Mouse (Mus musculus) heart, adult 2 months (tissue): Measurements from ENCODE around the gene Gm42742. TPM values are rescaled to one million over a fixed set of nuclear protein-coding genes. Genes with fewer than 3 reads are reported as not detected.

Source experiments
- DNase-seq, 2 experiments: peaks; one replicate each; pipeline ENCODE4 v3.0.0; 2021
- H3K27ac ChIP-seq: fragments of 200-600 bp; 2 replicates; pipeline ENCODE4 v1.8.1; 2022
- H3K27me3 ChIP-seq: fragments of 200-500 bp; 2 replicates; pipeline ENCODE4 v1.6.1; 2012; ENCODE audit warnings: mild to moderate bottlenecking, low read length, inconsistent platforms, mixed read lengths; ENCODE audit not compliant: control insufficient read depth, insufficient read depth
- H3K36me3 ChIP-seq: fragments of 200-500 bp; 2 replicates; pipeline ENCODE4 v1.6.1; 2012; ENCODE audit warnings: low read length, inconsistent platforms; ENCODE audit not compliant: control insufficient read depth, insufficient read depth
- H3K4me1 ChIP-seq: fragments of 200-500 bp; 2 replicates; pipeline ENCODE4 v1.6.1; 2011; ENCODE audit warnings: low read length; ENCODE audit not compliant: control insufficient read depth, insufficient read depth
- H3K4me3 ChIP-seq: fragments of 200-600 bp; 2 replicates; pipeline ENCODE4 v1.8.1; 2022
- H3K79me2 ChIP-seq: fragments of 200-500 bp; replicated peaks from 2 replicates; pipeline ENCODE4 v1.6.1; 2012; ENCODE audit warnings: mild to moderate bottlenecking, inconsistent platforms, low read length, moderate library complexity, mixed read lengths; ENCODE audit not compliant: control insufficient read depth, insufficient read depth
- H3K9ac ChIP-seq: fragments of 200-500 bp; 2 replicates; pipeline ENCODE4 v1.6.1; 2012; ENCODE audit warnings: low read depth, mild to moderate bottlenecking, control low read depth, inconsistent platforms, low read length, mixed read lengths
- CTCF ChIP-seq: fragments of 200-600 bp; IDR thresholded peaks from 2 replicates; pipeline ENCODE4 v1.8.1; 2022; ENCODE audit warnings: antibody characterized with exemption, mild to moderate bottlenecking, moderate library complexity
- EP300 ChIP-seq: fragments of 200-500 bp; IDR thresholded peaks from 2 replicates; pipeline ENCODE4 v1.6.1; 2011; ENCODE audit warnings: low read depth, low read length, control low read depth; ENCODE audit not compliant: insufficient read depth
- POLR2A ChIP-seq: fragments of 200-500 bp; IDR thresholded peaks from 2 replicates; pipeline ENCODE4 v1.6.1; 2011; ENCODE audit warnings: mild to moderate bottlenecking, low read depth, low read length, control low read depth; ENCODE audit not compliant: insufficient read depth
- WGBS: fragments of 180-500 bp; shearing (Covaris S2); methylation state at CpG from one replicate; pipeline ENCODE4 v1.1.7; 2018; 5-methylcytosine and 5-hydroxymethylcytosine counted together
- intact Hi-C: fragments of 180-260 bp; cut with DNase I; formaldehyde crosslinking; loops from one replicate; pipeline ENCODE4 v1.15.1; 2025
- polyA plus RNA-seq: library from polyadenylated mRNA; depleted of rRNA; stranded (reverse); fragments of >200 nt; gene quantifications from 2 replicates; pipeline ENCODE4 v1.2.3, GENCODE M21; 2012
- total RNA-seq, 2 experiments: library from RNA; stranded (reverse); gene quantifications; 2 replicates each; pipeline ENCODE4 v1.2.3; 2021

The Gm42742 gene
- total and polyA plus RNA-seq, 3 experiments, result 15.9 to 25.8 (median 21.7) TPM

- 52% methylated on average over 6 of the region's 6 CpGs for WGBS
- peak in 1 of 2 experiments; percentile 8 for DNase-seq
- H3K4me3 ChIP-seq, result no peak overlapping the region
- peaks cover 15% of the 10 kb centered on the region for H3K4me1 ChIP-seq
- peaks cover 5% of the 10 kb centered on the region for H3K36me3 ChIP-seq
- peaks cover 2% of the 10 kb centered on the region; the same call in 1 of the 2 replicates for H3K79me2 ChIP-seq
- TF ChIP-seq EP300, result no peak
- no peak for TF ChIP-seq POLR2A
- no peak for TF ChIP-seq CTCF
- peak overlapping the region; percentile 93 for H3K27ac ChIP-seq
- 0 out of 2 replicates have a peak overlapping the region, but pooled peaks have one; percentile 12 for H3K9ac ChIP-seq
- no peaks in the 10 kb centered on the region for H3K27me3 ChIP-seq
- intact Hi-C loops, result loop anchor here (1.0 to 10.0 kb wide), 4 partner anchors 7 to 177 kb away; partner anchors contain the start of genes Cd2bp2 and Cdiptos
These were observed 2.9 kb downstream of the Gm42742 start for GRCm38 (mm10) chr7:127017950-127018345.

GRCm38 (mm10) chr7:127016971-127017949 is 3.6 kb downstream of the Gm42742 start, which contains the start of gene Pagr1a:
TSS of gene Pagr1a (minus strand) at chr7:127017352.
- DNase-seq, result peak; percentile 95 to 97
- H3K4me1 ChIP-seq, result peaks cover 15% of the 10 kb centered on the region
- peak within 1 kb of the TSS; percentile 93 for H3K27ac ChIP-seq
- peak within 1 kb of the TSS; percentile 82 for H3K4me3 ChIP-seq
- TF ChIP-seq EP300 (peak; percentile 43), POLR2A (peak; percentile 94), CTCF (peak; percentile 90)
- WGBS, result 2% methylated on average over 39 of the region's 39 CpGs
- H3K36me3 ChIP-seq, result peaks cover 5% of the 10 kb centered on the region
- intact Hi-C loops, result loop anchor here (1.0 to 10.0 kb wide), 4 partner anchors 8 to 178 kb away; partner anchors contain the start of genes Cd2bp2 and Cdiptos
- peak within 1 kb of the TSS; percentile 87 for H3K9ac ChIP-seq
- peaks cover 2% of the 10 kb centered on the region; the same call in 1 of the 2 replicates for H3K79me2 ChIP-seq
- H3K27me3 ChIP-seq, result no peaks in the 10 kb centered on the region

- Histone ChIP-seq H3K4me1 (peaks cover 16% of the 10 kb centered on the region), H3K79me2 (peaks cover 4% of the 10 kb centered on the region; the same call in 1 of the 2 replicates), H3K9ac (peak overlapping the region; percentile 87), H3K27ac (peak overlapping the region; percentile 93), H3K4me3 (peak overlapping the region; percentile 82), H3K36me3 (peaks cover 5% of the 10 kb centered on the region), H3K27me3 (no peaks in the 10 kb centered on the region)
- TF ChIP-seq EP300 (no peak), POLR2A (peak; percentile 62), CTCF (no peak)
- under 1% methylated on average over 22 of the region's 22 CpGs for WGBS
- intact Hi-C loops, result loop anchor here (2.0 to 10.0 kb wide), 2 partner anchors 88 to 178 kb away; partner anchors contain the start of gene Cd2bp2
- no peak for DNase-seq
These were observed 4.4 kb downstream of the Gm42742 start for GRCm38 (mm10) chr7:127016486-127016938.

DNA sequence TGATC is 4.6 kb downstream of the Gm42742 start, which contains the start of gene Pagr1b:
Gene Pagr1b, minus strand, starts transcription at position 4 of the 5 bp plus-strand sequence.
- peaks cover 16% of the 10 kb centered on the region for H3K4me1 ChIP-seq
- peaks cover 5% of the 10 kb centered on the region for H3K36me3 ChIP-seq
- peak within 1 kb of the TSS; percentile 93 for H3K27ac ChIP-seq
- no peaks in the 10 kb centered on the region for H3K27me3 ChIP-seq
- H3K4me3 ChIP-seq, result peak within 1 kb of the TSS; percentile 82
- H3K79me2 ChIP-seq, result peaks cover 4% of the 10 kb centered on the region; the same call in 1 of the 2 replicates
- peak within 1 kb of the TSS; percentile 87 for H3K9ac ChIP-seq
- intact Hi-C loops, result loop anchor here (2.0 to 10.0 kb wide), 2 partner anchors 89 to 179 kb away; partner anchors contain the start of gene Cd2bp2
- TF ChIP-seq POLR2A (no peak), EP300 (no peak), CTCF (no peak)
- DNase-seq, result no peak

DNA sequence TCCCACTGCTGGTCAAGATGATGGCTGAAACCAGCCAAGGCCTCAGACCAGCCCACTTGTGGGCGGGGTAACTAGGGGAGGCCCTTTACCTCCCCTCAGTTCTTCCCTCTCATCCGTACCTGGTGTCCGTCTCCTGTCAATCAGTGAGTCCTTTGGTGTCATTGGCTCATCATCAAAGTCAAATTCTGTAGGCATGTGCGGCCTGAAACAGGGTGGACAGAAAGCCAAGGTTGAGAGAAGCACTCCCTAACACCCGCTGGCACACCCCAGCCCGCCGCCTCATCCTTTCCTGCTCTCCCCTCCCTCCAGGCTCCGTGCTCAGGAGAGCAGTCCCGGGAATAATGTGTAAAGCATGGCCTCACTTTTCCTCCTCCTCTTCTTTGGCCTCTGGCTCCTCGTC is 4.8 kb downstream of the Gm42742 start:
- peaks cover 16% of the 10 kb centered on the region for H3K4me1 ChIP-seq
- intact Hi-C loops, result loop anchor here (2.0 to 10.0 kb wide), 2 partner anchors 89 to 179 kb away; partner anchors contain the start of gene Cd2bp2
- H3K4me3 ChIP-seq, result peak overlapping the region; percentile 82
- under 1% methylated on average over 10 of the region's 10 CpGs for WGBS
- peaks cover 5% of the 10 kb centered on the region for H3K36me3 ChIP-seq
- peak in 1 of 2 experiments; percentile 55 for DNase-seq
- peak overlapping the region; percentile 87 for H3K9ac ChIP-seq
- H3K27ac ChIP-seq, result peak overlapping the region; percentile 93
- no peaks in the 10 kb centered on the region for H3K27me3 ChIP-seq
- TF ChIP-seq EP300 (no peak), CTCF (no peak), POLR2A (no peak)
- H3K79me2 ChIP-seq, result peaks cover 4% of the 10 kb centered on the region; the same call in 1 of the 2 replicates
